Mouse (Mus musculus): ENCODE measurements around the gene 4833439L19Rik. TPM values are rescaled to one million over a fixed set of nuclear protein-coding genes. Genes with fewer than 3 reads are reported as not detected.

Gene 4833439L19Rik
- polyA plus RNA-seq, 1 experiment from 2014 or later = 268 TPM

Small RNA genes within 50 kb of the gene (microRNA-seq; reads per million reads assigned to microRNA genes)
- not detected for gene Gm24195

Other genes with a start within 250 kb of the 4833439L19Rik start
- gene Cplx2, start 194.1 kb downstream of the 4833439L19Rik start, polyA plus RNA-seq (2015; fragmentation: Nextera tagmentation; extraction: Ambion mirVana) = 36.6 and 41.9 TPM in 2 replicates
- gene Thoc3, start 96.6 kb downstream of the 4833439L19Rik start, polyA plus RNA-seq (2015; fragmentation: Nextera tagmentation; extraction: Ambion mirVana) = 93.8 and 94.8 TPM in 2 replicates
- gene Simc1, start 61.7 kb downstream of the 4833439L19Rik start, polyA plus RNA-seq (2015; fragmentation: Nextera tagmentation; extraction: Ambion mirVana) = 20.4 and 23.7 TPM in 2 replicates
- gene Arl10, start 9.6 kb upstream of the 4833439L19Rik start, polyA plus RNA-seq (2015; fragmentation: Nextera tagmentation; extraction: Ambion mirVana) = 96.9 and 100 TPM in 2 replicates
- gene Nop16, start 24.7 kb upstream of the 4833439L19Rik start, polyA plus RNA-seq (2015; fragmentation: Nextera tagmentation; extraction: Ambion mirVana) = 64.7 and 69.1 TPM in 2 replicates
- 253 and 288 TPM in 2 replicates for gene Higd2a, start 24.8 kb upstream of the 4833439L19Rik start, polyA plus RNA-seq (2015; fragmentation: Nextera tagmentation; extraction: Ambion mirVana)
- gene Cltb, start 45.9 kb upstream of the 4833439L19Rik start, polyA plus RNA-seq (2015; fragmentation: Nextera tagmentation; extraction: Ambion mirVana) = 244 and 276 TPM in 2 replicates
- gene Faf2, start 56.3 kb upstream of the 4833439L19Rik start, polyA plus RNA-seq (2015; fragmentation: Nextera tagmentation; extraction: Ambion mirVana) = 61.9 and 64.7 TPM in 2 replicates
- gene Rnf44, start 128.5 kb upstream of the 4833439L19Rik start, polyA plus RNA-seq (2015; fragmentation: Nextera tagmentation; extraction: Ambion mirVana) = 56.4 and 64.8 TPM in 2 replicates
- 0.16 and 0.21 TPM in 2 replicates for gene Cdhr2, start 136.0 kb upstream of the 4833439L19Rik start, polyA plus RNA-seq (2015; fragmentation: Nextera tagmentation; extraction: Ambion mirVana)
- 4.5 and 5.7 TPM in 2 replicates for gene Gprin1, start 184.4 kb upstream of the 4833439L19Rik start, polyA plus RNA-seq (2015; fragmentation: Nextera tagmentation; extraction: Ambion mirVana)
- gene Sncb, start 201.2 kb upstream of the 4833439L19Rik start, polyA plus RNA-seq (2015; fragmentation: Nextera tagmentation; extraction: Ambion mirVana) = 130 and 157 TPM in 2 replicates
- gene Eif4e1b, start 218.6 kb upstream of the 4833439L19Rik start, polyA plus RNA-seq (2015; fragmentation: Nextera tagmentation; extraction: Ambion mirVana) = not detected in 2 replicates
- gene Tspan17, start 223.9 kb upstream of the 4833439L19Rik start, polyA plus RNA-seq (2015; fragmentation: Nextera tagmentation; extraction: Ambion mirVana) = 105 and 131 TPM in 2 replicates